Mouse (Mus musculus): ENCODE measurements around the gene Ablim2. TPM values are rescaled to one million over a fixed set of nuclear protein-coding genes. Genes with fewer than 3 reads are reported as not detected.

Gene Ablim2
- polyA plus RNA-seq, 1 experiment = 19.6 TPM

DNA sequence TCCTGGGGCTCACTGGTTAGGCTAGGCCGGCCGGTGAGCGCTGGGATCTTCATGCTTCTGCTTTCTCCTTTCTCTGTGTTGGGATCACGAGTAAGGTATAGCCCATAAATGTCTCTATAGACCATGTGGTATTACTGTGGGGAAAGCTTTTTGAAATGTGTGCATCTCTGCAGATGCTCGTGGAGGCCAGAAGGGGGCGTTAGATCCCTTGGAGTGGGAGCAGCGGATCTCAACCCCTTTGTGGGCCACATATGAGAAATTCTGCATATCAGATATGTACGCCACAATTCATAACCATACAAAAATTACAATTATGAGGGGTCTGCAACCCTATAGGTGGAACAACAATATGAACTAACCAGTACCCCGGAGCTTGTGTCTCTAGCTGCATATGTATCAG, 131.3 kb downstream of the Ablim2 start:
- TF ChIP-seq POLR2A (IDR thresholded peaks at IDR 0.05; ENCODE audit: borderline replicate concordance, extremely low read depth, insufficient read depth, insufficient read length, poor library complexity, severe bottlenecking) (no peak), CTCF (IDR thresholded peaks at IDR 0.05; ENCODE audit: borderline replicate concordance, extremely low read depth, insufficient read depth, insufficient read length) (peak; percentile 68)
- peak; percentile 41 for DNase-seq (ENCODE audit: low read depth)

DNA sequence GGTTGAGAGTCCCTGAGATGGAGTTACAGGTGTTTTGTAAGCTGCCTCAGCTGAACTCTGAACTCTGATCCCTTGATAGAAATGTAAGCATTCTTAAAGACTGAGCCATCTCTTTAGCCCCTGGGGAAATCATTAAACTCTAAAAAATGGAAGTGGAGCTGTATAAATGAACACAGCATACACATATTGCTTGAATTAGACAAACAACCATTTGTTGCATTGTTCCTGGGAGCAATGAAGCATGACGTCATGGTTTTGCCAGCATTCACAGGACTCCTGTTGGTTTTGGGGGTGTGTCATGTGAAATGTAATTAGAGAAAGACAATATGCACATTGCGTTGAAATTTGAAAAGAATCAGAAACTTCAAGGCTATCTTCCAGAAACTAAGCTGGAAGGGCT, 132.0 kb downstream of the Ablim2 start:
- peak; percentile 26 for DNase-seq (ENCODE audit: low read depth)
- no peak for TF ChIP-seq POLR2A (IDR thresholded peaks at IDR 0.05; ENCODE audit: borderline replicate concordance, extremely low read depth, insufficient read depth, insufficient read length, poor library complexity, severe bottlenecking)
- TF ChIP-seq CTCF (IDR thresholded peaks at IDR 0.05; ENCODE audit: borderline replicate concordance, extremely low read depth, insufficient read depth, insufficient read length) = no peak

DNA sequence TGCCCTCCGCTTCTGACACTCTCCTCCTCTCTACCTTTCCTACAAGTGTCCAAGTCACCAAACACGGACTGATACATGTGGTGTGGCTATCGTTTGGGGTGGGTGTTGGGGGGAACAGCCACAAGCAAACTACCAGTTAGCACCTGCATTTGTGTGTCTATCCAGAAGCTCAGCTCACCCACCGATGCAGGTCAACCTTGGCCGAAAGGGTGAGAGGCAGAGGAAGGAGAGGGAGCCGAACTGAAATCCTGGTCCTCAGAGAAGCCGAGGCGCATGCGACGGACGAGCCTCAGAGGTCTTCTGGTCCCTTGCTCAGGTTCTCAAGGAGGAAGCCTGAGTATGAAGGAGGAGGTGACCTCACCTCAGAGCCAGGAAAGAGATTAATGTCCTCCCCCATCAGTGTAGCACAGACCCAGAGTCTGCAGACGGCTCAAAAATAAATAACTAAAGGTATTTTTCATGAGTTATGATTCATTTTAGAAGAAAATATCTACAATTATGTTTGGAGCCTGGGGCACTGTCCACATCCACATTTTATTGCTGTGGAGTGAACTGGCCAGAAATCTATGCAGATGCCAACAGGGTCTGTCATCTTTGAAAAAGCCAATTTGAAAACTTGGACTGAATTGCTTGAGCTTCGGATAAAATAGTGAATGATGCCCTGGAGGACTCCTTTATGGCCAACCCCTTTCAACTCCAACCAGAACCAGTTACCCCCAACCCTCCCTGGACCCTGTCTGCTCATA, 133.5 kb downstream of the Ablim2 start:
- no peak for DNase-seq (ENCODE audit: low read depth)
- TF ChIP-seq CTCF (IDR thresholded peaks at IDR 0.05; ENCODE audit: borderline replicate concordance, extremely low read depth, insufficient read depth, insufficient read length) = no peak
- TF ChIP-seq POLR2A (IDR thresholded peaks at IDR 0.05; ENCODE audit: borderline replicate concordance, extremely low read depth, insufficient read depth, insufficient read length, poor library complexity, severe bottlenecking) = no peak

DNA sequence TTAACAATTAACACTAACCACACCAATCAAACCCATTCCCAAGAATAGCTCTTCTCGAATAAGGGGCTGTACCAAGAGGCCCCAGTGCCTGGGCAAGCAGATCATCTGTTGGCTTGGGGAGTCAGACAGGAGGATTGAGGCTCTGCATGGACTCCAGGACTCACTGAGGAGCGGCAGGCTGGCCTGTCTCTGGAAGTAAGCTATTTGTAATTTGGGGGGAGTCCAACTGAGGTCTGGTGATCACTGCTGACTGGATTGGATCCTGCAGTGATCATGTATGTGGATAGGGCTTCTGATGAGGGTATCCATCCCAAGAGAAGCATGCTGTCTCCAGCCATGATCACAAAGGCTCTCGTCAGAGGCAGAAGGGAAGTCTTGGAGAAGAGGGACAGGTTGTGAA, 134.7 kb downstream of the Ablim2 start:
- no peak for DNase-seq (ENCODE audit: low read depth)
- TF ChIP-seq CTCF (IDR thresholded peaks at IDR 0.05; ENCODE audit: borderline replicate concordance, extremely low read depth, insufficient read depth, insufficient read length) = no peak
- TF ChIP-seq POLR2A (IDR thresholded peaks at IDR 0.05; ENCODE audit: borderline replicate concordance, extremely low read depth, insufficient read depth, insufficient read length, poor library complexity, severe bottlenecking) = no peak

DNA sequence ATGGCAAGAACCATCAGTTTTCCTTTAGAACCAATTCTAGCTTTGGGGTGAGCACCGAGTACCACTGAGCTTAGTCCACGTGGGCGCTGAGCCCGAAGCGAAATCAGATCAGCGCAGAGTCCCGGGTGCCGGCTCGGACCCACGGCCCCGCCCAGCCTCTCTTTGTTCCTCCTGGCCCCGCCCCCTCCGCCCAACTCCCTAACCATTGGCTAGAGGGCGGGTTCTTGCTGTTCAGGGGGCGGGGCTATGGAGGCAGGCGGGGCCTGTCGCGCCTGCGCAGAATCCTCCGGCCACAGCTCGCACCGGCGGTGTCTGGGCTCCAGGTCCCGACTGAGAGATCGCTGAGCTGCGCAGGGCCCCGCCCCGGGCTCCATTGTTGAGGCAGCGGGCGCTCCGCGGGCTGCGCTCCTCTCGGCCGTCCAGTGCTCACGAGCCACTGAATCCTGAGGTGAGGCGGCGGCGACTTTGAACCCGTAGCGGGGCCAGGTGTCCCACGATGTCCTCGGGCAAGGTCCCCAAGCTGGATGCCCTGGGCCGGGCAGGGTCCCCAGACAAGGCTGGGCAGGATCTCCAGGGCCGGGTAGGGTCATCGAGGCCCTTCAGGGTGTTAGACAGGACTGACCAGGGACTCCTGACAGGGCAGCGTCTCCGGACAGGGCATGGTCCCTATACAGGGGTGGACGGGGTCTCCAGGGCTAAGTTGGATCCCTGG, 135.6 kb downstream of the Ablim2 start, which contains the start of gene Afap1:
Afap1 (plus strand) TSS at position 227 of the 712 bp plus-strand sequence.
- DNase-seq (ENCODE audit: low read depth) = peak; percentile 99
- peak; percentile 95 for TF ChIP-seq POLR2A (IDR thresholded peaks at IDR 0.05; ENCODE audit: borderline replicate concordance, extremely low read depth, insufficient read depth, insufficient read length, poor library complexity, severe bottlenecking)
- TF ChIP-seq CTCF (IDR thresholded peaks at IDR 0.05; ENCODE audit: borderline replicate concordance, extremely low read depth, insufficient read depth, insufficient read length) = no peak

DNA sequence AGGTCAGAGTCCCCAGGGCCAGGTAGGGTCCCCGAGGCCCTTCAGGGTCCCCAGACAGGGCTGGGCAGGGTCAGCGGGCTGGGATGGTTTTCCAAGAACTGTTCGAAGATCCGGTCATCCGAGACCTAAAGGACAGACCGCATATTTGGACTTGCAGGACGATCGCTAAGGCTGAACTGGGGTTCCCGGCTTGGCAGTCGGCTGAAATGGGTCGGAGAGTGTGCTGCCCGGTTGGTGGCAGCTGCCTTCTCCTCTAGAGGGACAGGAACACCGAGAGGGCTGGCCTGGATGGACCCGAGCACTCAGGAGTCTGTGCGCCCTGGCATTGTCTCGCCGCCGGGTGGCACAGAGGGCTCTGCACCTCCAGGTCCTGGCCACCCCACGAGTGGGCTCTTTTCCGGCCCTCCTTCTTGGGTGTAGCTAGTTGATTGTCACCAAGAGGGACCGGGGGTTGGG, 136.2 kb downstream of the Ablim2 start:
- TF ChIP-seq CTCF (IDR thresholded peaks at IDR 0.05; ENCODE audit: borderline replicate concordance, extremely low read depth, insufficient read depth, insufficient read length) (peak; percentile 22; the same call in 1 of the 2 replicates), POLR2A (IDR thresholded peaks at IDR 0.05; ENCODE audit: borderline replicate concordance, extremely low read depth, insufficient read depth, insufficient read length, poor library complexity, severe bottlenecking) (0 out of 2 replicates have a peak, but pooled peaks have one; percentile 7)
- DNase-seq (ENCODE audit: low read depth) = peak; percentile 64

DNA sequence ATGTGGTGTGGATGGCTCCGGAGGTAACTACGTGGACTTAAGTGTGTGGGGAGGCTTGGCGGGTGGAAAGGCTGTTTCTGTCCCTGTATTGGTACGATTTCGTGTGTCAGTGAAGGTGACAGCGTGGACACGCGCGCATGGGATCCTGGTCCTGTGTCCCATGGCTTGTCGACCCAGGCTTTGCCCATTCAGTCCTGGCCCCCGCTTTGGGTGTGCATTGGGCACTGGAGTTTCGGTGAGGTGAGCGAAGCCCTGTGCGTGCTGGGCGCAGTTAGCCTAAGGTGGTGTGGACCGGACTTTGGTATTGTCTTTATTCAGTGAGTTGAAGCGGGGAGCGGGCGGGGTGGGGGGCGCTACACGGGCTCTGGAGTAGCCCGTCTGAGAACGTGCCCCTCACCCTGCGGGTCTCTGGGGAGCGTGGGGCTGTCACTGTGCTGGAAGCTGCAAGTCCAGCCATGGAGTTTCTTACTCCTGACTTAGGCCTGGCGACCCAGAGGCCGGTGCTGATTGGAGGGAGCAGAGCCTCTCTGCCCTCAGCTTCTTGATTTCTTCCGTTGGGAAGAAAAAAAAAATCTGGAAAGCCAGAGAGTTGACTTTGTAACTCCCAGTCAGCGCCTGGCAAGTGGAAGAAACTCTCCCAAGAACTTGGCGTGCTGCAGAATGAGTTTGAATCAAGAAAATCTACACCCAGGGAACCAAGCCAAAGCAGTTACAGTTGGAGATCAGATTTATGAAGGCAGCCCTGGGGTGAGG, 136.8 kb downstream of the Ablim2 start:
- DNase-seq (ENCODE audit: low read depth) = peak; percentile 51
- no peak for TF ChIP-seq POLR2A (IDR thresholded peaks at IDR 0.05; ENCODE audit: borderline replicate concordance, extremely low read depth, insufficient read depth, insufficient read length, poor library complexity, severe bottlenecking)
- TF ChIP-seq CTCF (IDR thresholded peaks at IDR 0.05; ENCODE audit: borderline replicate concordance, extremely low read depth, insufficient read depth, insufficient read length) = no peak

DNA sequence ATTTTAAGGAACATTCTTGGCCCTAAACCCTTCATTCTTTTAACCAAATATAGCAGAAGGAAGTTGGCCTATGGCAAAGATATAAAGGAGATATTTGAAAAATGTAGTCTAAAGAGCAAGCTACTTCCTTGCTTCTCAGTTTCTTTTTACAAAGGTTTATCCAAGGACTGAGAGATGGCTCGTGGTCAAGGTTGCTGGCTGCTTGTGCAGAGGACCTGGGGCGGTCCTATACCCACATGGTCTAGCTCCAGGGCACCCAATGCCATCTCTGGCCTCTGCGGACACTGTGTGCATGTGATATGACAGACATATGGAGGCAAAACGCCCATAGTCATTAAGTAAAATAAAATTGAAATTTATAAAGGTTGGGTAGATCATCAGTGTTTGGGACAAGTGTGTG, 138.2 kb downstream of the Ablim2 start:
- no peak for DNase-seq (ENCODE audit: low read depth)
- no peak for TF ChIP-seq CTCF (IDR thresholded peaks at IDR 0.05; ENCODE audit: borderline replicate concordance, extremely low read depth, insufficient read depth, insufficient read length)
- TF ChIP-seq POLR2A (IDR thresholded peaks at IDR 0.05; ENCODE audit: borderline replicate concordance, extremely low read depth, insufficient read depth, insufficient read length, poor library complexity, severe bottlenecking) = no peak

DNA sequence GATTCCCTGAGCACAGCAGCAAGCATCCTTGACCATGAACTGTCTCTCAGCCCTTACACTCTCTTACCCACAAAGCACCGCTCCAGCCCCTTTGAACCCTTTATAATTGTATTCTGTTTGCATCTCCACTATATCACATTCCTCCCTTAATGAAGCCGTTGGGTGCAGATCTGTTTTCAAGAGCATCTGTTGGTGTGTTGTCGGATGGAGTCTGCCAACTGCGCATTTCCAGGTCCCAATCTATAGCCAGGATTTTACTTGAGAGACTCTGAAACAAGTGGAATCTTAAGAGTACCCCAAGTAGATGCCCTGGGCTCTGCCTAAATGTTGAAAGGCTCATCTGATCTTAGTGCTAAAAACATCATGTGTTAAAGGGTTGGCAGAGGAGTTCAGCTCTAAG, 138.9 kb downstream of the Ablim2 start:
- TF ChIP-seq CTCF (IDR thresholded peaks at IDR 0.05; ENCODE audit: borderline replicate concordance, extremely low read depth, insufficient read depth, insufficient read length) (no peak), POLR2A (IDR thresholded peaks at IDR 0.05; ENCODE audit: borderline replicate concordance, extremely low read depth, insufficient read depth, insufficient read length, poor library complexity, severe bottlenecking) (no peak)

DNA sequence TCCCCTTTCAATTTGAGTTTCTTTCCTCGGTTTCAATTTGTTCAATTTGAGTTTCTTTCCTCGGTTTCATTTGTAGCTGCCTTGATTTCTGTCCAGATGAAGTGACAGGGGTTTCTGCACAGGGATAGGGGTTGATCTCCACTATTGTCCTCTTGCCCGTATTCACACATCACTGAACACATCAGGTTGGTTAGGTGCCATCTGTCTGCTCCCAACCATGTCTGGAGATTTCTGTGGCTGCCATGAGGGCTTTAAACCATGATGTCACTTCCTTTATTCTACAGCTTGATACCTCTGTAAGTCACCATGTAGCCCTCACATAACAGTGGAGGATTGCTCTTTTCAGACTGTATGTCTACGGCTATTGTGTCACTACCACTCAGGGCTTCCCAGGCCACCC, 139.5 kb downstream of the Ablim2 start:
- no peak for TF ChIP-seq POLR2A (IDR thresholded peaks at IDR 0.05; ENCODE audit: borderline replicate concordance, extremely low read depth, insufficient read depth, insufficient read length, poor library complexity, severe bottlenecking)
- TF ChIP-seq CTCF (IDR thresholded peaks at IDR 0.05; ENCODE audit: borderline replicate concordance, extremely low read depth, insufficient read depth, insufficient read length) = no peak
- DNase-seq (ENCODE audit: low read depth) = no peak

More for the DNA sequence above, 138.9 kb downstream of the Ablim2 start:
- DNase-seq (ENCODE audit: low read depth) = peak; percentile 73

DNA sequence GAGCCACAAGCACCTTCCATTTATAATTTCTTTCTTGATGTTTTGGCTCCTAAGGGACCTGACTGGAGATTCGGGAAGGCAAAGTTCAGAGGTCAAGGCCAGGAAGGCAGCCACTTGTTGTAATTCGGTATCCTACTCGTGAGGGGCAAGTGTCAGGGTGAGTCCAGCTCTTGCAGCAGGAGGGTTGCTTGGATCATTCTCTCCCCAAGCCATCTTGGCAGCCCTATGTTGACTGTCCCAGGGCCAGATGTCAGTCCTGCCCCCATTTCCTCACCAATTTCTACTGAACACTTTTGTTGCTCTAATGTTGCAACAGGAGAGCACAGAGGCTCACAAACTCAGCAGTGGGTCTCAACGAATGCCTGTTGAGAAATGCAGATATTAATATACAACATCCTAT, 140.4 kb downstream of the Ablim2 start:
- TF ChIP-seq POLR2A (IDR thresholded peaks at IDR 0.05; ENCODE audit: borderline replicate concordance, extremely low read depth, insufficient read depth, insufficient read length, poor library complexity, severe bottlenecking) = no peak
- no peak for TF ChIP-seq CTCF (IDR thresholded peaks at IDR 0.05; ENCODE audit: borderline replicate concordance, extremely low read depth, insufficient read depth, insufficient read length)
- no peak for DNase-seq (ENCODE audit: low read depth)

Data from brain, embryonic 14.5 days (tissue).